Mouse (Mus musculus): Measurements from ENCODE around the gene Ccdc50. TPM values are rescaled to one million over a fixed set of nuclear protein-coding genes. Genes with fewer than 3 reads are reported as not detected.

Gene Ccdc50
- 113 and 126 TPM in 2 replicates for polyA plus RNA-seq (2012; ENCODE audit: insufficient read depth, insufficient read length, missing spikeins)

- peak within 1 kb of the TSS; percentile 80 for H3K27ac ChIP-seq (ENCODE audit: insufficient read depth, low read depth, low read length)
- peaks cover 40% of the 10 kb centered on the region for H3K4me1 ChIP-seq (ENCODE audit: control insufficient read depth, insufficient read depth, low read length)
- peak within 1 kb of the TSS; percentile 99 for H3K4me3 ChIP-seq (ENCODE audit: insufficient read depth, low read length)
- TF ChIP-seq CTCF (IDR thresholded peaks at IDR 0.05; ENCODE audit: low read depth, low read length) (no peak), POLR2A (IDR thresholded peaks at IDR 0.05; ENCODE audit: borderline replicate concordance, low read depth, low read length) (no peak)
These were observed at the start of gene Ccdc50 for GRCm38 (mm10) chr16:27388761-27389451. Gene Ccdc50 (plus strand): TSS chr16:27388869.

GRCm38 (mm10) chr16:27347521-27347920 lies 41.1 kb upstream of the Ccdc50 start:
- Histone ChIP-seq H3K4me1 (ENCODE audit: control insufficient read depth, insufficient read depth, low read length) (peaks cover 3% of the 10 kb centered on the region; the same call in 1 of the 2 replicates), H3K4me3 (ENCODE audit: insufficient read depth, low read length) (no peak overlapping the region), H3K27ac (ENCODE audit: insufficient read depth, low read depth, low read length) (no peak overlapping the region)
- TF ChIP-seq CTCF (IDR thresholded peaks at IDR 0.05; ENCODE audit: low read depth, low read length): no peak
- TF ChIP-seq POLR2A (IDR thresholded peaks at IDR 0.05; ENCODE audit: borderline replicate concordance, low read depth, low read length): no peak

GRCm38 (mm10) chr16:27348359-27348758 lies 40.3 kb upstream of the Ccdc50 start:
- Histone ChIP-seq H3K4me3 (ENCODE audit: insufficient read depth, low read length) (no peak overlapping the region), H3K4me1 (ENCODE audit: control insufficient read depth, insufficient read depth, low read length) (peaks cover 3% of the 10 kb centered on the region; the same call in 1 of the 2 replicates), H3K27ac (ENCODE audit: insufficient read depth, low read depth, low read length) (no peak overlapping the region)
- TF ChIP-seq POLR2A (IDR thresholded peaks at IDR 0.05; ENCODE audit: borderline replicate concordance, low read depth, low read length) (no peak), CTCF (IDR thresholded peaks at IDR 0.05; ENCODE audit: low read depth, low read length) (no peak)

- Histone ChIP-seq H3K4me1 (ENCODE audit: control insufficient read depth, insufficient read depth, low read length) (peaks cover 5% of the 10 kb centered on the region), H3K27ac (ENCODE audit: insufficient read depth, low read depth, low read length) (no peak overlapping the region)
These were observed 39.4 kb upstream of the Ccdc50 start for GRCm38 (mm10) chr16:27349235-27349634.

GRCm38 (mm10) chr16:27349878-27350532 lies 38.7 kb upstream of the Ccdc50 start:
- Histone ChIP-seq H3K27ac (ENCODE audit: insufficient read depth, low read depth, low read length) (no peak overlapping the region), H3K4me1 (ENCODE audit: control insufficient read depth, insufficient read depth, low read length) (peaks cover 7% of the 10 kb centered on the region), H3K4me3 (ENCODE audit: insufficient read depth, low read length) (no peak overlapping the region)
- TF ChIP-seq CTCF (IDR thresholded peaks at IDR 0.05; ENCODE audit: low read depth, low read length): no peak
- no peak for TF ChIP-seq POLR2A (IDR thresholded peaks at IDR 0.05; ENCODE audit: borderline replicate concordance, low read depth, low read length)

More at GRCm38 (mm10) chr16:27349235-27349634, 39.4 kb upstream of the Ccdc50 start:
- TF ChIP-seq POLR2A (IDR thresholded peaks at IDR 0.05; ENCODE audit: borderline replicate concordance, low read depth, low read length) (no peak), CTCF (IDR thresholded peaks at IDR 0.05; ENCODE audit: low read depth, low read length) (no peak)
- H3K4me3 ChIP-seq (ENCODE audit: insufficient read depth, low read length): no peak overlapping the region

- Histone ChIP-seq H3K4me3 (ENCODE audit: insufficient read depth, low read length) (no peak overlapping the region), H3K27ac (ENCODE audit: insufficient read depth, low read depth, low read length) (0 out of 2 replicates have a peak overlapping the region, but pooled peaks have one; percentile 3), H3K4me1 (ENCODE audit: control insufficient read depth, insufficient read depth, low read length) (peaks cover 4% of the 10 kb centered on the region; the same call in 1 of the 2 replicates)
- TF ChIP-seq POLR2A (IDR thresholded peaks at IDR 0.05; ENCODE audit: borderline replicate concordance, low read depth, low read length): no peak
- TF ChIP-seq CTCF (IDR thresholded peaks at IDR 0.05; ENCODE audit: low read depth, low read length): no peak
These were observed 34.2 kb upstream of the Ccdc50 start for GRCm38 (mm10) chr16:27354464-27354863.

- no peak for TF ChIP-seq POLR2A (IDR thresholded peaks at IDR 0.05; ENCODE audit: borderline replicate concordance, low read depth, low read length)
- no peak for TF ChIP-seq CTCF (IDR thresholded peaks at IDR 0.05; ENCODE audit: low read depth, low read length)
- Histone ChIP-seq H3K4me1 (ENCODE audit: control insufficient read depth, insufficient read depth, low read length) (no peaks in the 10 kb centered on the region), H3K27ac (ENCODE audit: insufficient read depth, low read depth, low read length) (no peak overlapping the region), H3K4me3 (ENCODE audit: insufficient read depth, low read length) (no peak overlapping the region)
These were observed 28.6 kb upstream of the Ccdc50 start for GRCm38 (mm10) chr16:27360059-27360458.

GRCm38 (mm10) chr16:27370191-27370590 lies 18.5 kb upstream of the Ccdc50 start, which contains the start of gene Uts2b:
Gene Uts2b (minus strand): TSS chr16:27370239.
- TF ChIP-seq CTCF (IDR thresholded peaks at IDR 0.05; ENCODE audit: low read depth, low read length) (no peak), POLR2A (IDR thresholded peaks at IDR 0.05; ENCODE audit: borderline replicate concordance, low read depth, low read length) (no peak)
- Histone ChIP-seq H3K4me1 (ENCODE audit: control insufficient read depth, insufficient read depth, low read length) (peaks cover 12% of the 10 kb centered on the region), H3K27ac (ENCODE audit: insufficient read depth, low read depth, low read length) (no peak within 1 kb of the TSS), H3K4me3 (ENCODE audit: insufficient read depth, low read length) (no peak within 1 kb of the TSS)

GRCm38 (mm10) chr16:27370700-27371099 lies 18.0 kb upstream of the Ccdc50 start:
- TF ChIP-seq POLR2A (IDR thresholded peaks at IDR 0.05; ENCODE audit: borderline replicate concordance, low read depth, low read length): no peak
- TF ChIP-seq CTCF (IDR thresholded peaks at IDR 0.05; ENCODE audit: low read depth, low read length): no peak
- no peak overlapping the region for H3K4me3 ChIP-seq (ENCODE audit: insufficient read depth, low read length)
- no peak overlapping the region for H3K27ac ChIP-seq (ENCODE audit: insufficient read depth, low read depth, low read length)
- peaks cover 16% of the 10 kb centered on the region for H3K4me1 ChIP-seq (ENCODE audit: control insufficient read depth, insufficient read depth, low read length)

- TF ChIP-seq POLR2A (IDR thresholded peaks at IDR 0.05; ENCODE audit: borderline replicate concordance, low read depth, low read length) (no peak), CTCF (IDR thresholded peaks at IDR 0.05; ENCODE audit: low read depth, low read length) (no peak)
These were observed 14.5 kb upstream of the Ccdc50 start for GRCm38 (mm10) chr16:27374139-27374538.

More at GRCm38 (mm10) chr16:27374139-27374538, 14.5 kb upstream of the Ccdc50 start:
- peaks cover 25% of the 10 kb centered on the region for H3K4me1 ChIP-seq (ENCODE audit: control insufficient read depth, insufficient read depth, low read length)
- H3K4me3 ChIP-seq (ENCODE audit: insufficient read depth, low read length): no peak overlapping the region
- peak overlapping the region; percentile 91; the same call in 1 of the 2 replicates for H3K27ac ChIP-seq (ENCODE audit: insufficient read depth, low read depth, low read length)
